Mouse (Mus musculus) adrenal gland, adult 8-10 months (tissue): ENCODE results near the gene Sv2b. TPM values are rescaled to one million over a fixed set of nuclear protein-coding genes. Genes with fewer than 3 reads are reported as not detected.

ENCODE experiments used
- DNase-seq: peaks from one replicate; pipeline ENCODE4 v3.0.0; 2022
- total RNA-seq, 4 experiments: library from RNA; stranded (reverse); gene quantifications; 2 replicates each; pipeline ENCODE4 v1.2.4; 2022

Gene Sv2b
- total RNA-seq, 4 experiments from 2014 or later = 0.29 to 0.46 (median 0.40) TPM

- no peak for DNase-seq
These were observed 228.9 kb downstream of the Sv2b start for GRCm38 (mm10) chr7:75080163-75080562.

- no peak for DNase-seq
These were observed 231.4 kb downstream of the Sv2b start for GRCm38 (mm10) chr7:75077560-75078208.

Other genes with a start within 250 kb of the Sv2b start
- 100 to 1,000 TPM in 2 of 4 experiments, 10 to 100 TPM in 2; 52.8 to 141 (median 95.6) TPM for gene Akap13, start 146.3 kb upstream of the Sv2b start, total RNA-seq